12 mouse cellular contexts compared by ENCODE assay signal in genomic region chr14:24035486-24036207, GRCm38 (mm10). TPM values are rescaled to one million over a fixed set of nuclear protein-coding genes. Genes with fewer than 3 reads are reported as not detected.
DNase-seq lines count a peak whose midpoint lies in the region; ATAC-seq and TF ChIP-seq lines count a peak whose summit lies in the region.
"Had no signal": no experiment of that assay in that cellular context is flagged by ENCODE, and none has a peak within 500 bp of the region (broad histone marks: within the 10 kb centered on the region; RNA-seq: fewer than 3 reads in every experiment).

No protein-coding gene starts in this region.

- peak; percentile 11 for DNase-seq in hindbrain, embryonic 10.5 days (ENCODE audit: low spot score)
- no peak for DNase-seq in hindbrain, embryonic 14.5 days (ENCODE audit: low spot score)
- DNase-seq in adrenal gland, postnatal 25 days, result peak; percentile 35
- DNase-seq in cerebellum, postnatal 36 days, result peak; percentile 30 to 31
- peak; percentile 21 for DNase-seq in limb, embryonic 14.5 days (ENCODE audit: low spot score)
- no peak for DNase-seq in B cell, adult 2 months
- no peak for DNase-seq in heart, adult 8-10 months (ENCODE audit: low spot score)
- no peak for DNase-seq in urinary bladder, postnatal 10 days (ENCODE audit: low spot score)

- H3K4me1 ChIP-seq in hindbrain, embryonic 10.5 days (replicated peaks), result peaks cover 28% of the 10 kb centered on the region
- H3K4me1 ChIP-seq in hindbrain, embryonic 14.5 days (replicated peaks; ENCODE audit: control insufficient read depth, insufficient read depth, low read length), result no peaks in the 10 kb centered on the region
- no peaks in the 10 kb centered on the region for H3K4me1 ChIP-seq in limb, embryonic 14.5 days (ENCODE audit: control insufficient read depth, insufficient read depth, low read length)

- H3K36me3 ChIP-seq in hindbrain, embryonic 10.5 days, result no peaks in the 10 kb centered on the region
- H3K36me3 ChIP-seq in hindbrain, embryonic 14.5 days (replicated peaks; ENCODE audit: control insufficient read depth, insufficient read depth), result no peaks in the 10 kb centered on the region
- H3K36me3 ChIP-seq in limb, embryonic 14.5 days (ENCODE audit: control insufficient read depth, insufficient read depth, low read length), result no peaks in the 10 kb centered on the region

- H3K9ac ChIP-seq in hindbrain, embryonic 14.5 days, result no peak overlapping the region
- no peak overlapping the region for H3K9ac ChIP-seq in limb, embryonic 14.5 days (ENCODE audit: low read depth, low read length, severe bottlenecking)
- H3K9ac ChIP-seq: liver, embryonic 14.5 days had no signal

- no peak for TF ChIP-seq POLR2A in limb, embryonic 14.5 days (IDR thresholded peaks at IDR 0.05; ENCODE audit: borderline replicate concordance, extremely low read depth, insufficient read depth, insufficient read length)

- ATAC-seq in hindbrain, embryonic 14.5 days (ENCODE audit: low FRiP score), result no peak
- no peak for ATAC-seq in limb, embryonic 14.5 days (ENCODE audit: low FRiP score, low read depth)
- ATAC-seq: intestine, embryonic 16.5 days had no signal

- H3K4me2 ChIP-seq in hindbrain, embryonic 14.5 days (replicated peaks), result no peak overlapping the region
- no peak overlapping the region for H3K4me2 ChIP-seq in limb, embryonic 14.5 days (replicated peaks; ENCODE audit: low read depth, low read length, severe bottlenecking)
- H3K4me2 ChIP-seq: heart, embryonic 11.5 days had no signal

- H3K4me3 ChIP-seq in hindbrain, embryonic 10.5 days, result no peak overlapping the region
- H3K4me3 ChIP-seq in hindbrain, embryonic 14.5 days (replicated peaks; ENCODE audit: low read length), result no peak overlapping the region
- H3K4me3 ChIP-seq in limb, embryonic 14.5 days (replicated peaks; ENCODE audit: low read length), result no peak overlapping the region

- H3K27me3 ChIP-seq in hindbrain, embryonic 10.5 days (ENCODE audit: insufficient read depth, poor library complexity, severe bottlenecking), result peaks cover 10% of the 10 kb centered on the region; the same call in 1 of the 2 replicates
- no peaks in the 10 kb centered on the region for H3K27me3 ChIP-seq in hindbrain, embryonic 14.5 days (ENCODE audit: control insufficient read depth, insufficient read depth, low read length)
- no peaks in the 10 kb centered on the region for H3K27me3 ChIP-seq in limb, embryonic 14.5 days (ENCODE audit: control insufficient read depth, insufficient read depth, low read length)

- 26% methylated on average over 11 of the region's 11 CpGs for WGBS in hindbrain, embryonic 10.5 days
- WGBS in hindbrain, embryonic 14.5 days, result 23% methylated on average over 11 of the region's 11 CpGs
- WGBS in limb, embryonic 14.5 days, result 24% methylated on average over 11 of the region's 11 CpGs

- no peak overlapping the region for H3K27ac ChIP-seq in hindbrain, embryonic 10.5 days
- no peak overlapping the region for H3K27ac ChIP-seq in hindbrain, embryonic 14.5 days
- no peak overlapping the region for H3K27ac ChIP-seq in limb, embryonic 14.5 days (replicated peaks; ENCODE audit: low read depth, low read length)
- H3K27ac ChIP-seq: liver, embryonic 14.5 days had no signal

- H3K9me3 ChIP-seq in hindbrain, embryonic 10.5 days, result no peaks in the 10 kb centered on the region
- no peaks in the 10 kb centered on the region; the same call in 1 of the 2 replicates for H3K9me3 ChIP-seq in hindbrain, embryonic 14.5 days (ENCODE audit: control insufficient read depth, low read length)
- H3K9me3 ChIP-seq in limb, embryonic 14.5 days (ENCODE audit: control insufficient read depth, low read length), result no peaks in the 10 kb centered on the region

RNA-seq across cellular contexts. Expression of gene Kcnma1, which starts 21.4 kb away (rescaled TPM):
- polyA plus RNA-seq in hindbrain, embryonic 10.5 days (2016; fragmentation: Nextera tagmentation; extraction: Ambion mirVana), result 0.68 and 1.1 TPM in 2 replicates
- polyA plus RNA-seq in hindbrain, embryonic 14.5 days (2014; fragmentation: Nextera tagmentation; extraction: Ambion mirVana), result 22.1 and 22.8 TPM in 2 replicates
- 60.0 and 64.0 TPM in 2 replicates for total RNA-seq in adrenal gland, postnatal 25 days (2021)
- 5.4 and 6.5 TPM in 2 replicates for polyA plus RNA-seq in limb, embryonic 14.5 days (2012; rRNA removed)
- polyA plus RNA-seq in limb, embryonic 14.5 days (2014; fragmentation: Nextera tagmentation; extraction: Ambion mirVana), result 5.5 and 8.5 TPM in 2 replicates
- 1 to 10 TPM in 1 of 4 experiments, under 1 TPM in 3; 0.63 to 1.4 (median 0.88) TPM for total RNA-seq in heart, adult 8-10 months (2022)
- total RNA-seq: megakaryocyte, adult 5-6 weeks had no signal

Comparison
In these comparisons a context has a peak if more than half of its experiments do, and no peak if none do; other contexts are left out.
1. DNase-seq: peak in hindbrain, embryonic 10.5 days (single experiment), adrenal gland, postnatal 25 days (single experiment), cerebellum, postnatal 36 days (2 of 2) and limb, embryonic 14.5 days (single experiment); none in hindbrain, embryonic 14.5 days (single experiment), B cell, adult 2 months (0 of 2), heart, adult 8-10 months (single experiment) and urinary bladder, postnatal 10 days (single experiment).